11 mouse cellular contexts compared by ENCODE assay signal in genomic region chr16:17832821-17833220, GRCm38 (mm10). TPM values are rescaled to one million over a fixed set of nuclear protein-coding genes. Genes with fewer than 3 reads are reported as not detected.
DNase-seq lines count a peak whose midpoint lies in the region; ATAC-seq and TF ChIP-seq lines count a peak whose summit lies in the region.
"Had no signal": no experiment of that assay in that cellular context is flagged by ENCODE, and none has a peak within 500 bp of the region (broad histone marks: within the 10 kb centered on the region; RNA-seq: fewer than 3 reads in every experiment).

TSS of gene B830017H08Rik (plus strand) at chr16:17833121.

- no peak for DNase-seq in left cerebral cortex, adult 2 months (ENCODE audit: extremely low spot score in 1 of 2, low spot score in 2 of 2)
- DNase-seq in left cerebral cortex, postnatal 14 days (ENCODE audit: low spot score in 2 of 2): no peak
- no peak for DNase-seq in adrenal gland, postnatal 25 days
- DNase-seq in cerebellum, postnatal 4 days (ENCODE audit: low spot score in 2 of 2): no peak
- DNase-seq: lung, adult 18-20 months had no signal

- TF ChIP-seq CTCF in left cerebral cortex, adult 2 months (IDR thresholded peaks at IDR 0.05): no peak
- no peak for TF ChIP-seq CTCF in embryonic fibroblast, embryonic 13.5 days (IDR thresholded peaks at IDR 0.05; ENCODE audit: borderline replicate concordance, insufficient read depth, low read length)
- TF ChIP-seq CTCF in intestine, postnatal 0 days (IDR thresholded peaks at IDR 0.05; ENCODE audit: low read depth): no peak

- H3K27me3 ChIP-seq in intestine, postnatal 0 days (replicated peaks; ENCODE audit: control insufficient read depth, insufficient read depth, low read length): peaks cover 66% of the 10 kb centered on the region
- peaks cover 17% of the 10 kb centered on the region for H3K27me3 ChIP-seq in neural tube, embryonic 14.5 days (ENCODE audit: control insufficient read depth, insufficient read depth, low read length)

- no peak for ATAC-seq in intestine, postnatal 0 days
- peak; percentile 5; the same call in 1 of the 2 replicates for ATAC-seq in neural tube, embryonic 14.5 days (ENCODE audit: low read depth)
- no peak for ATAC-seq in inflammation-experienced regulatory T-cells, adult 6 months

- H3K36me3 ChIP-seq in intestine, postnatal 0 days (ENCODE audit: control insufficient read depth, insufficient read depth): no peaks in the 10 kb centered on the region
- no peaks in the 10 kb centered on the region for H3K36me3 ChIP-seq in neural tube, embryonic 14.5 days (ENCODE audit: control insufficient read depth, insufficient read depth, low read length)

- intact Hi-C loops in left cerebral cortex, adult 2 months (cut with DNase I): no loop called here
- intact Hi-C loops in left cerebral cortex, postnatal 14 days (cut with DNase I): no loop called here

- peak within 1 kb of the TSS; percentile 69 for H3K4me3 ChIP-seq in left cerebral cortex, adult 2 months
- H3K4me3 ChIP-seq in embryonic fibroblast, embryonic 13.5 days (ENCODE audit: insufficient read depth, low read length): peak within 1 kb of the TSS; percentile 22
- H3K4me3 ChIP-seq in intestine, postnatal 0 days (ENCODE audit: low read depth, low read length): peak within 1 kb of the TSS; percentile 60
- peak within 1 kb of the TSS; percentile 58 for H3K4me3 ChIP-seq in neural tube, embryonic 14.5 days (ENCODE audit: low read depth, low read length)
- H3K4me3 ChIP-seq: erythroblast, embryonic 14.5 days had no signal

- 0 out of 2 replicates have a peak, but pooled peaks cover 5% of the 10 kb centered on the region for H3K4me1 ChIP-seq in embryonic fibroblast, embryonic 13.5 days (ENCODE audit: control insufficient read depth, insufficient read depth, low read length)
- 0 out of 2 replicates have a peak, but pooled peaks cover 4% of the 10 kb centered on the region for H3K4me1 ChIP-seq in intestine, postnatal 0 days (replicated peaks; ENCODE audit: control insufficient read depth, insufficient read depth, low read length)
- H3K4me1 ChIP-seq in neural tube, embryonic 14.5 days (ENCODE audit: control insufficient read depth, insufficient read depth, low read length): peaks cover 7% of the 10 kb centered on the region; the same call in 1 of the 2 replicates

- H3K4me2 ChIP-seq in intestine, postnatal 0 days (replicated peaks; ENCODE audit: low read depth): peak within 1 kb of the TSS; percentile 99
- peak within 1 kb of the TSS; percentile 79 for H3K4me2 ChIP-seq in neural tube, embryonic 14.5 days (ENCODE audit: low read depth, low read length)

- H3K9ac ChIP-seq in intestine, postnatal 0 days (ENCODE audit: low read depth, low read length): peak within 1 kb of the TSS; percentile 17; the same call in 1 of the 2 replicates
- peak within 1 kb of the TSS; percentile 86 for H3K9ac ChIP-seq in neural tube, embryonic 14.5 days (replicated peaks; ENCODE audit: low read depth, low read length)

- no peaks in the 10 kb centered on the region for H3K9me3 ChIP-seq in intestine, postnatal 0 days (ENCODE audit: control insufficient read depth)
- H3K9me3 ChIP-seq in neural tube, embryonic 14.5 days (ENCODE audit: control insufficient read depth, low read length): no peaks in the 10 kb centered on the region

- WGBS in intestine, postnatal 0 days: 37% methylated on average over 7 of the region's 7 CpGs
- whole genome bisulfite sequencing in neural tube, embryonic 14.5 days: 22% methylated on average over 7 of the region's 7 CpGs

- peak within 1 kb of the TSS; percentile 94 for H3K27ac ChIP-seq in left cerebral cortex, adult 2 months
- no peak within 1 kb of the TSS for H3K27ac ChIP-seq in embryonic fibroblast, embryonic 13.5 days (ENCODE audit: insufficient read depth, low read length)
- H3K27ac ChIP-seq in intestine, postnatal 0 days (ENCODE audit: low read depth, low read length): no peak within 1 kb of the TSS
- H3K27ac ChIP-seq in neural tube, embryonic 14.5 days (ENCODE audit: low read depth, low read length): peak within 1 kb of the TSS; percentile 93

- TF ChIP-seq POLR2A in embryonic fibroblast, embryonic 13.5 days (IDR thresholded peaks at IDR 0.05; ENCODE audit: low read depth, low read length): no peak

RNA-seq across cellular contexts. Expression of gene B830017H08Rik, which starts in this region (rescaled TPM):
- total RNA-seq in left cerebral cortex, adult 2 months (2021): 1 to 10 TPM; 3.4 to 4.1 TPM
- 1 to 10 TPM; 3.5 to 5.0 TPM for total RNA-seq in left cerebral cortex, postnatal 14 days (2021)
- not detected in 2 replicates for polyA plus RNA-seq in embryonic fibroblast, embryonic 13.5 days (2011; ENCODE audit: insufficient read length, low read depth, missing spikeins)
- polyA plus RNA-seq in intestine, postnatal 0 days (2015; fragmentation: Nextera tagmentation; extraction: Ambion mirVana): not detected in 2 replicates
- 4.7 and 6.5 TPM in 2 replicates for polyA plus RNA-seq in neural tube, embryonic 14.5 days (2014; fragmentation: Nextera tagmentation; extraction: Ambion mirVana)
- not detected in 2 replicates for total RNA-seq in adrenal gland, postnatal 25 days (2021)
- polyA plus RNA-seq in inflammation-experienced regulatory T-cells, adult 6 months (2017; shearing (Covaris generic)): not detected
- polyA plus RNA-seq: erythroblast, embryonic 14.5 days; thymus, postnatal 0 days had no signal

Comparison
In these comparisons a context has a peak if more than half of its experiments do, and no peak if none do; other contexts are left out.
1. H3K27ac ChIP-seq: peak in left cerebral cortex, adult 2 months (single experiment) and neural tube, embryonic 14.5 days (single experiment); none in embryonic fibroblast, embryonic 13.5 days (single experiment) and intestine, postnatal 0 days (single experiment).
2. Peak in every context shown above with its lines, with median percentiles within 50 percentile points of each other: H3K4me3 ChIP-seq.